Mouse (Mus musculus) heart, embryonic 14.5 days (tissue): ENCODE data around the gene Grik2. TPM values are rescaled to one million over a fixed set of nuclear protein-coding genes. Genes with fewer than 3 reads are reported as not detected.

Source experiments
- ATAC-seq: fragments of 200-750 bp; cut with Nextera tagmentation; 2 replicates; pipeline ENCODE4 v1.8.0; 2017; ENCODE audit warnings: low read depth, moderate TSS enrichment; ENCODE audit not compliant: insufficient number of reproducible peaks, insufficient read depth, low FRiP score
- H3K27ac ChIP-seq, 2 experiments: fragments of 200-500 bp in 1 of 2; fragments of 300-500 bp in 1 of 2; sonication (generic) in 1 of 2; replicated peaks in 1 of 2; 2 replicates each; pipeline ENCODE4 v1.5.1; 2012 to 2014; ENCODE audit warnings: low read depth in 2 of 2, low read length in 2 of 2, control low read depth in 1 of 2, mild to moderate bottlenecking in 1 of 2, mixed read lengths in 1 of 2; ENCODE audit not compliant: control insufficient read depth in 1 of 2, insufficient read depth in 1 of 2
- H3K27me3 ChIP-seq: fragments of 300-500 bp; sonication (generic); 2 replicates; pipeline ENCODE4 v1.6.1; 2014; ENCODE audit warnings: mild to moderate bottlenecking, low read length, control low read depth; ENCODE audit not compliant: control insufficient read depth, insufficient read depth
- H3K36me3 ChIP-seq: fragments of 300-500 bp; sonication (generic); 2 replicates; pipeline ENCODE4 v1.6.1; 2014; ENCODE audit warnings: mild to moderate bottlenecking, control low read depth, low read length, mixed read lengths; ENCODE audit not compliant: control insufficient read depth, insufficient read depth
- H3K4me1 ChIP-seq, 2 experiments: fragments of 200-500 bp in 1 of 2; fragments of 300-500 bp in 1 of 2; sonication (generic) in 1 of 2; 2 replicates each; pipeline ENCODE4 v1.6.1; 2012 to 2014; ENCODE audit warnings: low read length in 2 of 2, control low read depth in 1 of 2, mixed read lengths in 1 of 2; ENCODE audit not compliant: control insufficient read depth in 2 of 2, insufficient read depth in 2 of 2
- H3K4me2 ChIP-seq: fragments of 300-500 bp; sonication (generic); 2 replicates; pipeline ENCODE4 v1.6.1; 2014; ENCODE audit warnings: mild to moderate bottlenecking, low read length
- H3K4me3 ChIP-seq, 2 experiments: fragments of 200-500 bp in 1 of 2; fragments of 300-500 bp in 1 of 2; sonication (generic) in 1 of 2; 2 replicates each; pipeline ENCODE4 v1.5.1; 2012 to 2014; ENCODE audit warnings: low read length in 2 of 2, mild to moderate bottlenecking in 2 of 2, control low read depth in 1 of 2, low read depth in 1 of 2, moderate library complexity in 1 of 2; ENCODE audit not compliant: control insufficient read depth in 1 of 2, insufficient read depth in 1 of 2
- H3K9ac ChIP-seq: fragments of 300-500 bp; sonication (generic); 2 replicates; pipeline ENCODE4 v1.6.1; 2014; ENCODE audit warnings: mild to moderate bottlenecking, low read length
- H3K9me3 ChIP-seq: fragments of 300-500 bp; sonication (generic); 2 replicates; pipeline ENCODE4 v1.6.1; 2016; ENCODE audit warnings: low read length, control low read depth; ENCODE audit not compliant: control insufficient read depth
- polyA plus RNA-seq: library from polyadenylated mRNA; unstranded; fragments of >200 nt; fragmentation: Nextera tagmentation; extraction: Ambion mirVana; gene quantifications from 2 replicates; pipeline ENCODE4 v1.2.1, GENCODE M21; 2014

The Grik2 gene
- polyA plus RNA-seq, 1 experiment from 2014 or later: 1.9 TPM

DNA sequence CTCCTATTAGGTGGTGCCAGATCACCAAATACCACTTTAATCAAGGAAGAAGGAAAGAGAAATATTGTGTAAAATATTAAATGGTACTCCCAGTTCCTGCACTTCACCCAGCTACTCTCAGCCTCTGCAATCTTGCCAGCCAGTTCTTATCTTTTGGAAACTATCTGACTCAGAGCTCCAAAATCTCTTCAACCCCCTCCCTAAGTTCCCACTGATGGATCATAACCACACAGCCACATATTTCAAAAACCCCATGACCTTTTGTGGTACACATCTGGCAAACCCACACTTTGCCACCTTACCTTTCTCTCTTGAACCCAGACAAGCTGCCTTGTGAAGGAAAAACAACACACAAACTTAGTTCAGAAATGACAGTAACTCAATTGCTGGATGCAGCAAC, 738.2 kb downstream of the Grik2 start:
- no peak overlapping the region for H3K27ac ChIP-seq
- no peaks in the 10 kb centered on the region for H3K4me1 ChIP-seq
- no peak overlapping the region for H3K4me2 ChIP-seq
- H3K4me3 ChIP-seq: no peak overlapping the region
- H3K27me3 ChIP-seq: no peaks in the 10 kb centered on the region
- H3K9me3 ChIP-seq: no peaks in the 10 kb centered on the region
- ATAC-seq: no peak
- H3K36me3 ChIP-seq: no peaks in the 10 kb centered on the region
- no peak overlapping the region for H3K9ac ChIP-seq

DNA sequence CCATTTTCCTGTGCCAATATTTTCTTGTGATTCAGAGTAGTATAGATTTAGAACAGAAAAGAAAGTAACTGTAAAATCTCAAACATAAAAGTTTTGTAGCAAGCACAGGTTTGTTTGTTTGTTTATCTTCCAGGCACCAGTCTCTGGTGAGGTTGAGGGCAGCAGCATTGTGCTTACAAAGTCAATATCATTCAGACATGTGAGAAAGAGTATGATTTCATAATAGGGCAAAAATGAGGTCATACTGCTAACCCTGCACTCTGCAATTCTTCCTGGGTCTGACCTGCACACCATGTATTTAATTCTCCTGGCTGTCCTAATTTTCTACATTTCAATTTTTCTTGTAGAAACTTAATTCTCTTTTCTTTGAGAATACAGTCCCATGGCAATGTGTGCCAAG, 739.2 kb downstream of the Grik2 start:
- Histone ChIP-seq H3K4me3 (no peak overlapping the region), H3K4me2 (no peak overlapping the region), H3K27me3 (no peaks in the 10 kb centered on the region), H3K9ac (no peak overlapping the region), H3K27ac (no peak overlapping the region), H3K4me1 (no peaks in the 10 kb centered on the region), H3K36me3 (no peaks in the 10 kb centered on the region), H3K9me3 (no peaks in the 10 kb centered on the region)
- ATAC-seq: no peak
